Mouse (Mus musculus): ENCODE data around the gene Tcn2.

DNA sequence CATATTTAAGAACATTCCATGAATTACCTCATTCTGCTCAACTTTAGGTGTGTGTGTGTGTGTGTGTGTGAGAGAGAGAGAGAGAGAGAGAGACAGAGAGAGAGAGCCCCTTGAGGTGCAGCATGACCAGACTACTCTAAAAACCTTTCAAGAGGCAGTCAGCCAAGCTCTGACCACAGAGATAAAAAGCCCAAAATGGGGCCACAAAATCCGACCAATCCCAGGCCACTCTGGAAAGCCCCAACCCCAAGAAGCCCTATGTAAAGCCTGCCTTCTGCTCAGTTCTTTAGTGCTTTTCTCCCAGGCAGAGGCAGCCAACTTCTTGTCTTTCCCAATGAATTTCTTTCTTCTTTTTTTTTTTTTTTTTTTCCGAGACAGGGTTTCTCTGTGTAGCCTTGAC is 28.9 kb upstream of the Tcn2 start:
- no peak for TF ChIP-seq POLR2A (IDR thresholded peaks at IDR 0.05; ENCODE audit: insufficient read length, low read depth)
- no peak for TF ChIP-seq MYOD1 (IDR thresholded peaks at IDR 0.05; ENCODE audit: control insufficient read depth in 1 of 3, insufficient read length in 2 of 3, low read depth in 2 of 3)
- TF ChIP-seq CEBPB (IDR thresholded peaks at IDR 0.05; ENCODE audit: insufficient read depth, poor library complexity, severe bottlenecking) = no peak
- TF ChIP-seq SRF (IDR thresholded peaks at IDR 0.05; ENCODE audit: control insufficient read depth, insufficient read length, low read depth) = no peak
